Mouse (Mus musculus) forebrain, embryonic 11.5 days (tissue): Measurements from ENCODE around the gene Sec14l1. TPM values are rescaled to one million over a fixed set of nuclear protein-coding genes. Genes with fewer than 3 reads are reported as not detected.
A peak's percentile ranks its signal among the peaks of the same experiment; 100 is the strongest.

ENCODE experiments used
- ATAC-seq: fragments of 200-750 bp; cut with Nextera tagmentation; replicated peaks from 2 replicates; pipeline ENCODE4 v1.8.0; 2017; ENCODE audit warnings: moderate TSS enrichment; ENCODE audit not compliant: low FRiP score
- DNase-seq: peaks from one replicate; pipeline ENCODE4 v3.0.0-alpha.2; 2017; ENCODE audit warnings: low spot score
- H3K27ac ChIP-seq: fragments of 300-500 bp; sonication (generic); 2 replicates; pipeline ENCODE4 v1.5.1; 2014; ENCODE audit warnings: low read depth, low read length
- H3K27me3 ChIP-seq: fragments of 300-500 bp; sonication (generic); 2 replicates; pipeline ENCODE4 v1.6.1; 2014; ENCODE audit warnings: mild to moderate bottlenecking, low read length, mixed read lengths; ENCODE audit not compliant: control insufficient read depth, insufficient read depth
- H3K36me3 ChIP-seq: fragments of 300-500 bp; sonication (generic); 2 replicates; pipeline ENCODE4 v1.6.1; 2014; ENCODE audit warnings: mild to moderate bottlenecking, low read length, moderate library complexity, mixed read lengths; ENCODE audit not compliant: control insufficient read depth, insufficient read depth
- H3K4me1 ChIP-seq: fragments of 300-500 bp; sonication (generic); replicated peaks from 2 replicates; pipeline ENCODE4 v1.6.1; 2014; ENCODE audit warnings: low read length, mixed read lengths; ENCODE audit not compliant: control insufficient read depth, insufficient read depth
- H3K4me2 ChIP-seq: fragments of 300-500 bp; sonication (generic); 2 replicates; pipeline ENCODE4 v1.6.1; 2014; ENCODE audit warnings: low read depth, mild to moderate bottlenecking, low read length, moderate library complexity, mixed read lengths; ENCODE audit not compliant: severe bottlenecking
- H3K4me3 ChIP-seq: fragments of 300-500 bp; sonication (generic); 2 replicates; pipeline ENCODE4 v1.5.1; 2014; ENCODE audit warnings: low read depth, low read length
- H3K9ac ChIP-seq: fragments of 300-500 bp; sonication (generic); 2 replicates; pipeline ENCODE4 v1.6.1; 2014; ENCODE audit warnings: low read length
- H3K9me3 ChIP-seq: fragments of 300-500 bp; sonication (generic); 2 replicates; pipeline ENCODE4 v1.6.1; 2016; ENCODE audit warnings: low read length, mixed read lengths; ENCODE audit not compliant: control insufficient read depth
- WGBS: fragments of 180-500 bp; shearing (Covaris S2); extraction: QIAGEN DNeasy Blood & Tissue Kit; methylation state at CpG from one replicate; pipeline ENCODE4 v1.1.7; 2014; 5-methylcytosine and 5-hydroxymethylcytosine counted together
- polyA plus RNA-seq: library from polyadenylated mRNA; unstranded; fragments of >200 nt; fragmentation: Nextera tagmentation; extraction: Ambion mirVana; gene quantifications from 2 replicates; pipeline ENCODE4 v1.2.1, GENCODE M21; 2014

The Sec14l1 gene
- polyA plus RNA-seq, 1 experiment from 2014 or later, result 36.8 TPM

- H3K36me3 ChIP-seq, result no peaks in the 10 kb centered on the region
- H3K4me3 ChIP-seq, result no peak overlapping the region
- H3K4me1 ChIP-seq, result peaks cover 3% of the 10 kb centered on the region; the same call in 1 of the 2 replicates
- no peak overlapping the region for H3K27ac ChIP-seq
- ATAC-seq (no peak), DNase-seq (no peak)
- H3K9ac ChIP-seq, result no peak overlapping the region
- no peak overlapping the region for H3K4me2 ChIP-seq
- H3K9me3 ChIP-seq, result no peaks in the 10 kb centered on the region
- peaks cover 14% of the 10 kb centered on the region for H3K27me3 ChIP-seq
- WGBS, result 82% methylated on average over 11 of the region's 11 CpGs
These were observed 79.5 kb downstream of the Sec14l1 start for GRCm38 (mm10) chr11:117194475-117194937.

- Histone ChIP-seq H3K9ac (no peak overlapping the region), H3K9me3 (no peaks in the 10 kb centered on the region), H3K4me2 (no peak overlapping the region), H3K36me3 (no peaks in the 10 kb centered on the region), H3K27me3 (peaks cover 24% of the 10 kb centered on the region), H3K4me3 (no peak overlapping the region), H3K4me1 (peaks cover 8% of the 10 kb centered on the region; the same call in 1 of the 2 replicates), H3K27ac (no peak overlapping the region)
- no peak for ATAC-seq
- WGBS, result 90% methylated on average over 6 of the region's 6 CpGs
- DNase-seq, result no peak
These were observed 80.6 kb downstream of the Sec14l1 start for GRCm38 (mm10) chr11:117195616-117196015.

- H3K9ac ChIP-seq, result no peak overlapping the region
- peaks cover 8% of the 10 kb centered on the region; the same call in 1 of the 2 replicates for H3K4me1 ChIP-seq
- H3K4me2 ChIP-seq, result no peak overlapping the region
- peaks cover 29% of the 10 kb centered on the region for H3K27me3 ChIP-seq
- no peak for DNase-seq
- H3K27ac ChIP-seq, result no peak overlapping the region
- WGBS, result 88% methylated on average over 7 of the region's 7 CpGs
- no peak overlapping the region for H3K4me3 ChIP-seq
- no peaks in the 10 kb centered on the region for H3K36me3 ChIP-seq
- ATAC-seq, result no peak
- H3K9me3 ChIP-seq, result no peaks in the 10 kb centered on the region
These were observed 81.7 kb downstream of the Sec14l1 start for GRCm38 (mm10) chr11:117196681-117197080.

- no peak for ATAC-seq
- DNase-seq, result no peak
- H3K9ac ChIP-seq, result no peak overlapping the region
- H3K4me2 ChIP-seq, result no peak overlapping the region
- H3K9me3 ChIP-seq, result no peaks in the 10 kb centered on the region
- peaks cover 29% of the 10 kb centered on the region for H3K27me3 ChIP-seq
- no peaks in the 10 kb centered on the region for H3K36me3 ChIP-seq
- WGBS, result 85% methylated on average over 5 of the region's 5 CpGs
- H3K27ac ChIP-seq, result no peak overlapping the region
- H3K4me3 ChIP-seq, result no peak overlapping the region
- peaks cover 8% of the 10 kb centered on the region; the same call in 1 of the 2 replicates for H3K4me1 ChIP-seq
These were observed 83.2 kb downstream of the Sec14l1 start for GRCm38 (mm10) chr11:117198122-117198521.

- H3K4me1 ChIP-seq, result peaks cover 8% of the 10 kb centered on the region; the same call in 1 of the 2 replicates
- DNase-seq (peak; percentile 61), ATAC-seq (no peak)
- H3K4me2 ChIP-seq, result peak within 1 kb of the TSS; percentile 73
- no peak within 1 kb of the TSS for H3K27ac ChIP-seq
- no peaks in the 10 kb centered on the region for H3K36me3 ChIP-seq
- WGBS, result 1% methylated on average over 68 of the region's 70 CpGs
- H3K9me3 ChIP-seq, result no peaks in the 10 kb centered on the region
- peak within 1 kb of the TSS; percentile 40 for H3K9ac ChIP-seq
- peaks cover 29% of the 10 kb centered on the region for H3K27me3 ChIP-seq
- H3K4me3 ChIP-seq, result peak within 1 kb of the TSS; percentile 39
These were observed 84.6 kb downstream of the Sec14l1 start, which contains the start of gene Sept9 for GRCm38 (mm10) chr11:117199282-117200175. Gene Sept9, plus strand, starts transcription at chr11:117199661.

GRCm38 (mm10) chr11:117201846-117202245, 86.9 kb downstream of the Sec14l1 start:
- H3K36me3 ChIP-seq, result no peaks in the 10 kb centered on the region
- no peak overlapping the region for H3K27ac ChIP-seq
- peaks cover 29% of the 10 kb centered on the region for H3K27me3 ChIP-seq
- DNase-seq (no peak), ATAC-seq (no peak)
- H3K4me3 ChIP-seq, result no peak overlapping the region
- peaks cover 8% of the 10 kb centered on the region; the same call in 1 of the 2 replicates for H3K4me1 ChIP-seq
- H3K9ac ChIP-seq, result no peak overlapping the region
- H3K9me3 ChIP-seq, result no peaks in the 10 kb centered on the region
- H3K4me2 ChIP-seq, result no peak overlapping the region
- 91% methylated on average over 12 of the region's 12 CpGs for WGBS

- no peak overlapping the region for H3K4me2 ChIP-seq
- H3K36me3 ChIP-seq, result no peaks in the 10 kb centered on the region
- no peak overlapping the region for H3K27ac ChIP-seq
- no peak for ATAC-seq
- no peaks in the 10 kb centered on the region for H3K9me3 ChIP-seq
- no peak overlapping the region for H3K9ac ChIP-seq
- WGBS, result 89% methylated on average over 8 of the region's 8 CpGs
- H3K4me1 ChIP-seq, result peaks cover 4% of the 10 kb centered on the region; the same call in 1 of the 2 replicates
- H3K27me3 ChIP-seq, result peaks cover 13% of the 10 kb centered on the region
- no peak overlapping the region for H3K4me3 ChIP-seq
- no peak for DNase-seq
These were observed 89.6 kb downstream of the Sec14l1 start for GRCm38 (mm10) chr11:117204606-117205005.

- H3K36me3 ChIP-seq, result no peaks in the 10 kb centered on the region
- no peak overlapping the region for H3K27ac ChIP-seq
- H3K4me3 ChIP-seq, result no peak overlapping the region
- H3K4me1 ChIP-seq, result no peaks in the 10 kb centered on the region; the same call in 1 of the 2 replicates
- no peak overlapping the region for H3K9ac ChIP-seq
- no peaks in the 10 kb centered on the region for H3K9me3 ChIP-seq
- ATAC-seq, result no peak
- WGBS, result 81% methylated on average over 6 of the region's 6 CpGs
- no peak for DNase-seq
- H3K27me3 ChIP-seq, result peaks cover 9% of the 10 kb centered on the region
- H3K4me2 ChIP-seq, result no peak overlapping the region
These were observed 90.1 kb downstream of the Sec14l1 start for GRCm38 (mm10) chr11:117205042-117205441.
